Mouse (Mus musculus) left cerebral cortex, postnatal 25 days (tissue): ENCODE data around the gene Gm26661. TPM values are rescaled to one million over a fixed set of nuclear protein-coding genes. Genes with fewer than 3 reads are reported as not detected.

Experiments used
- DNase-seq, 2 experiments: peaks; one replicate each; pipeline ENCODE4 v3.0.0; 2022; ENCODE audit warnings: low spot score in 2 of 2, mixed read lengths in 1 of 2
- intact Hi-C: fragments of 180-260 bp; cut with DNase I; formaldehyde crosslinking; loops from one replicate; pipeline ENCODE4 v1.15.1; 2025
- total RNA-seq, 2 experiments: library from RNA; stranded (reverse); gene quantifications; 2 replicates each; pipeline ENCODE4 v1.2.3; 2021

Gene Gm26661
- total RNA-seq, 2 experiments from 2014 or later = not detected

GRCm38 (mm10) chr14:7818463-7819121, 27.2 kb downstream of the Gm26661 start:
- intact Hi-C loops = loop anchor here (2.0 kb wide), 5 partner anchors 36 to 126 kb away; no protein-coding TSS in a partner anchor
- DNase-seq = no peak

GRCm38 (mm10) chr14:7819446-7819845, 28.1 kb downstream of the Gm26661 start:
- no peak for DNase-seq
- intact Hi-C loops = loop anchor here (2.0 kb wide), 5 partner anchors 35 to 125 kb away; no protein-coding TSS in a partner anchor

- no peak for DNase-seq
Observed at GRCm38 (mm10) chr14:7821341-7821740, 30.0 kb downstream of the Gm26661 start.

GRCm38 (mm10) chr14:7822693-7823092, 31.3 kb downstream of the Gm26661 start:
- no peak for DNase-seq
- intact Hi-C loops = loop anchor here (2.0 kb wide), 1 partner anchor 20 kb away; no protein-coding TSS in a partner anchor

More at GRCm38 (mm10) chr14:7821341-7821740, 30.0 kb downstream of the Gm26661 start:
- intact Hi-C loops = no loop called here

GRCm38 (mm10) chr14:7824651-7825268, 33.4 kb downstream of the Gm26661 start:
- intact Hi-C loops = no loop called here
- no peak for DNase-seq

GRCm38 (mm10) chr14:7826151-7826937, 35.0 kb downstream of the Gm26661 start:
- peak; percentile 30 to 36 for DNase-seq
- intact Hi-C loops = no loop called here

- intact Hi-C loops = no loop called here
- no peak for DNase-seq
Observed at GRCm38 (mm10) chr14:7829181-7829580, 37.8 kb downstream of the Gm26661 start.

GRCm38 (mm10) chr14:7831770-7832439, 40.5 kb downstream of the Gm26661 start:
- intact Hi-C loops = no loop called here
- DNase-seq = no peak

- peak in 1 of 2 experiments; percentile 64 for DNase-seq
- intact Hi-C loops = no loop called here
Observed at GRCm38 (mm10) chr14:7832440-7832783, 41.0 kb downstream of the Gm26661 start.

GRCm38 (mm10) chr14:7833458-7833857, 42.1 kb downstream of the Gm26661 start:
- intact Hi-C loops = no loop called here
- no peak for DNase-seq

GRCm38 (mm10) chr14:7838564-7839089, 47.2 kb downstream of the Gm26661 start:
- intact Hi-C loops = no loop called here
- no peak for DNase-seq

GRCm38 (mm10) chr14:7839950-7840514, 48.6 kb downstream of the Gm26661 start:
- intact Hi-C loops = no loop called here
- DNase-seq = no peak

Other genes with a start within 250 kb of the Gm26661 start
- 1 to 10 TPM; 4.8 to 6.4 TPM for gene Gm3558, start 223.0 kb upstream of the Gm26661 start, total RNA-seq
- not detected for gene Gm10338, start 196.0 kb upstream of the Gm26661 start, total RNA-seq
- gene Gm10128, start 147.6 kb upstream of the Gm26661 start, total RNA-seq = not detected
- gene Flnb, start 26.4 kb downstream of the Gm26661 start, total RNA-seq = 10 to 100 TPM; 30.6 to 44.1 TPM
- gene Gm45521, start 165.7 kb downstream of the Gm26661 start, total RNA-seq = not detected
- gene Dnase1l3, start 203.0 kb downstream of the Gm26661 start, total RNA-seq = not detected
- gene Abhd6, start 211.3 kb downstream of the Gm26661 start, total RNA-seq = 10 to 100 TPM; 71.1 to 80.6 TPM